Mouse (Mus musculus): Measurements from ENCODE around the gene Camk1.

GRCm38 (mm10) chr6:113379246-113379645 lies 35.5 kb upstream of the Camk1 start:
- no peak for TF ChIP-seq CTCF (IDR thresholded peaks at IDR 0.05)
- TF ChIP-seq POLR2A (IDR thresholded peaks at IDR 0.05; ENCODE audit: insufficient read depth, low read depth, low read length) = no peak
- TF ChIP-seq EP300 (IDR thresholded peaks at IDR 0.05; ENCODE audit: insufficient read depth, low read depth, low read length) = no peak
